Mouse (Mus musculus): ENCODE measurements around the gene Chrne.

DNA sequence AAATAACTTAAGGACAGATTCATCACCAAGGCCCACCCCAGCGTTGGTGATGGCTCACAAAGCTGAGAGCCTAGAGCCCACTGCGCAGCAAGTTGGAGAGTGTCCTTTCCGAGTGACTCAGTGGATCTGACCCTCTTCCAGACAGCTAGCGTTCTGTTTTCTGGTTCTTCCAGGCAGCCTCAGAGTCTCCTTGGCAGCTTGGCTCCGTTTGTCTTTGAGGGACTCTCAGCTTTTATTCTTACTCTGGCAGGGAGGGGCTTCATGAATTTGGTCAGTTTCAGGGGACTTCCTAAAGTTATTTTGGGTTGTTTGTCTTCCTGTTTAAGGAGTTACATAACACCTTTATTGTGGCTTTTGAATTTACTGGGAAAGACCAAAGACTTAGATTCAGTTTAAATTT is 32.1 kb downstream of the Chrne start:
- TF ChIP-seq CTCF (IDR thresholded peaks at IDR 0.05), result no peak
- TF ChIP-seq EP300 (IDR thresholded peaks at IDR 0.05), result no peak
